In genomic region chr9:74141864-74142263, GRCm38 (mm10) we compare ENCODE assay signal across 9 mouse cellular contexts. TPM values are rescaled to one million over a fixed set of nuclear protein-coding genes. Genes with fewer than 3 reads are reported as not detected.
A peak's percentile ranks its signal among the peaks of the same experiment; 100 is the strongest.
DNase-seq lines count a peak whose midpoint lies in the region; ATAC-seq and TF ChIP-seq lines count a peak whose summit lies in the region.
"Had no signal": no experiment of that assay in that cellular context is flagged by ENCODE, and none has a peak within 500 bp of the region (broad histone marks: within the 10 kb centered on the region; RNA-seq: fewer than 3 reads in every experiment).

No protein-coding gene starts in this region.

- H3K4me3 ChIP-seq in liver, embryonic 11.5 days (ENCODE audit: low read depth, low read length), result no peak overlapping the region
- no peak overlapping the region for H3K4me3 ChIP-seq in bone marrow macrophage, adult 2 months (ENCODE audit: insufficient read depth, low read length)
- H3K4me3 ChIP-seq in embryonic facial prominence, embryonic 14.5 days (ENCODE audit: low read depth, low read length), result no peak overlapping the region
- H3K4me3 ChIP-seq in limb, embryonic 11.5 days (ENCODE audit: low read depth, low read length), result no peak overlapping the region
- H3K4me3 ChIP-seq in neural tube, embryonic 12.5 days, result no peak overlapping the region
- H3K4me3 ChIP-seq: myocyte had no signal

- 6% methylated on average over 3 of the region's 3 CpGs for WGBS in liver, embryonic 11.5 days
- WGBS in embryonic facial prominence, embryonic 14.5 days, result 4% methylated on average over 3 of the region's 3 CpGs
- WGBS in limb, embryonic 11.5 days, result 8% methylated on average over 3 of the region's 3 CpGs
- 9% methylated on average over 3 of the region's 3 CpGs for WGBS in neural tube, embryonic 12.5 days

- TF ChIP-seq POLR2A in bone marrow macrophage, adult 2 months (IDR thresholded peaks at IDR 0.05; ENCODE audit: borderline replicate concordance, low read depth, low read length), result no peak

- H3K27me3 ChIP-seq in liver, embryonic 11.5 days (replicated peaks; ENCODE audit: control insufficient read depth, insufficient read depth, low read length), result no peaks in the 10 kb centered on the region
- H3K27me3 ChIP-seq in embryonic facial prominence, embryonic 14.5 days (replicated peaks; ENCODE audit: control insufficient read depth, insufficient read depth, low read length), result no peaks in the 10 kb centered on the region
- no peaks in the 10 kb centered on the region for H3K27me3 ChIP-seq in limb, embryonic 11.5 days (ENCODE audit: control insufficient read depth, insufficient read depth, low read length)
- peaks cover 21% of the 10 kb centered on the region for H3K27me3 ChIP-seq in neural tube, embryonic 12.5 days (replicated peaks)

- no peak for ATAC-seq in liver, embryonic 11.5 days (replicated peaks; ENCODE audit: low FRiP score)
- ATAC-seq in embryonic facial prominence, embryonic 14.5 days (ENCODE audit: low read depth), result 0 out of 2 replicates have a peak, but pooled peaks have one; percentile 41
- 0 out of 2 replicates have a peak, but pooled peaks have one; percentile 47 for ATAC-seq in limb, embryonic 11.5 days (ENCODE audit: insufficient number of reproducible peaks, low FRiP score, low TSS enrichment, low read depth)
- peak; percentile 41; the same call in 1 of the 2 replicates for ATAC-seq in neural tube, embryonic 12.5 days (ENCODE audit: low FRiP score, low read depth)

- no peaks in the 10 kb centered on the region for H3K4me1 ChIP-seq in liver, embryonic 11.5 days (replicated peaks; ENCODE audit: control insufficient read depth, insufficient read depth, low read length)
- no peaks in the 10 kb centered on the region for H3K4me1 ChIP-seq in bone marrow macrophage, adult 2 months (ENCODE audit: control insufficient read depth, insufficient read depth, low read length)
- H3K4me1 ChIP-seq in embryonic facial prominence, embryonic 14.5 days (ENCODE audit: control insufficient read depth, insufficient read depth, low read length), result no peaks in the 10 kb centered on the region
- H3K4me1 ChIP-seq in limb, embryonic 11.5 days (ENCODE audit: control insufficient read depth, insufficient read depth, low read length), result no peaks in the 10 kb centered on the region
- H3K4me1 ChIP-seq in neural tube, embryonic 12.5 days, result no peaks in the 10 kb centered on the region

- no peak overlapping the region for H3K9ac ChIP-seq in liver, embryonic 11.5 days (ENCODE audit: low read depth, low read length)
- H3K9ac ChIP-seq in embryonic facial prominence, embryonic 14.5 days (ENCODE audit: low read depth, low read length), result no peak overlapping the region
- no peak overlapping the region for H3K9ac ChIP-seq in limb, embryonic 11.5 days (ENCODE audit: low read length)
- no peak overlapping the region for H3K9ac ChIP-seq in neural tube, embryonic 12.5 days

- H3K36me3 ChIP-seq in liver, embryonic 11.5 days (ENCODE audit: control insufficient read depth, insufficient read depth, low read length), result no peaks in the 10 kb centered on the region
- H3K36me3 ChIP-seq in embryonic facial prominence, embryonic 14.5 days (ENCODE audit: control insufficient read depth, insufficient read depth, low read length), result no peaks in the 10 kb centered on the region
- no peaks in the 10 kb centered on the region for H3K36me3 ChIP-seq in limb, embryonic 11.5 days (ENCODE audit: control insufficient read depth, insufficient read depth, low read length)
- H3K36me3 ChIP-seq in neural tube, embryonic 12.5 days, result no peaks in the 10 kb centered on the region

- peak; percentile 67 for TF ChIP-seq CTCF in bone marrow macrophage, adult 2 months (IDR thresholded peaks at IDR 0.05; ENCODE audit: low read depth, low read length)

- no peak overlapping the region for H3K4me2 ChIP-seq in liver, embryonic 11.5 days
- H3K4me2 ChIP-seq in embryonic facial prominence, embryonic 14.5 days (ENCODE audit: low read depth, low read length), result no peak overlapping the region
- H3K4me2 ChIP-seq in limb, embryonic 11.5 days (ENCODE audit: low read depth, severe bottlenecking), result no peak overlapping the region
- no peak overlapping the region for H3K4me2 ChIP-seq in neural tube, embryonic 12.5 days (replicated peaks)

- H3K9me3 ChIP-seq in liver, embryonic 11.5 days (ENCODE audit: control insufficient read depth, low read length), result no peaks in the 10 kb centered on the region
- H3K9me3 ChIP-seq in embryonic facial prominence, embryonic 14.5 days (ENCODE audit: control insufficient read depth, low read length), result no peaks in the 10 kb centered on the region
- no peaks in the 10 kb centered on the region for H3K9me3 ChIP-seq in limb, embryonic 11.5 days (ENCODE audit: control insufficient read depth, low read length)
- H3K9me3 ChIP-seq in neural tube, embryonic 12.5 days, result no peaks in the 10 kb centered on the region

- H3K27ac ChIP-seq in liver, embryonic 11.5 days (ENCODE audit: low read depth, low read length), result no peak overlapping the region
- H3K27ac ChIP-seq in bone marrow macrophage, adult 2 months (ENCODE audit: insufficient read depth, low read depth, low read length), result no peak overlapping the region
- H3K27ac ChIP-seq in embryonic facial prominence, embryonic 14.5 days (replicated peaks; ENCODE audit: low read depth, low read length), result no peak overlapping the region
- no peak overlapping the region for H3K27ac ChIP-seq in limb, embryonic 11.5 days (replicated peaks; ENCODE audit: low read depth, low read length)
- no peak overlapping the region for H3K27ac ChIP-seq in neural tube, embryonic 12.5 days

- peak; percentile 40 for DNase-seq in liver
- DNase-seq in liver, embryonic 11.5 days (ENCODE audit: low spot score), result no peak
- DNase-seq in embryonic facial prominence, embryonic 14.5 days (ENCODE audit: low spot score), result peak; percentile 84
- DNase-seq in kidney, adult 8-10 months, result peak; percentile 20 to 63
- DNase-seq in limb, embryonic 11.5 days (ENCODE audit: low spot score), result peak; percentile 81
- DNase-seq in urinary bladder, postnatal 10 days (ENCODE audit: low spot score), result peak; percentile 14

RNA-seq across cellular contexts. Expression of gene Wdr72, which starts 31.7 kb away (rescaled TPM):
- 0.04 TPM in 2 replicates for polyA plus RNA-seq in liver, embryonic 11.5 days (2014; fragmentation: Nextera tagmentation; extraction: Ambion mirVana)
- 0.40 TPM in 1 of 2 replicates, not detected in the other for polyA plus RNA-seq in bone marrow macrophage, adult 2 months (2012; ENCODE audit: insufficient read depth, insufficient read length, missing spikeins)
- polyA plus RNA-seq in embryonic facial prominence, embryonic 14.5 days (2014; fragmentation: Nextera tagmentation; extraction: Ambion mirVana), result 0.50 and 0.86 TPM in 2 replicates
- polyA plus RNA-seq in limb, embryonic 11.5 days (2014; fragmentation: Nextera tagmentation; extraction: Ambion mirVana), result 0.59 and 0.98 TPM in 2 replicates
- 0.45 and 0.46 TPM in 2 replicates for polyA plus RNA-seq in neural tube, embryonic 12.5 days (2016; fragmentation: Nextera tagmentation; extraction: Ambion mirVana)
- polyA plus RNA-seq: myocyte had no signal
